Mouse (Mus musculus): ENCODE results near the gene Pde7b.

The Pde7b gene

GRCm38 (mm10) chr10:20722651-20723520, 2.0 kb downstream of the Pde7b start:
- peak; percentile 64 for DNase-seq

DNA sequence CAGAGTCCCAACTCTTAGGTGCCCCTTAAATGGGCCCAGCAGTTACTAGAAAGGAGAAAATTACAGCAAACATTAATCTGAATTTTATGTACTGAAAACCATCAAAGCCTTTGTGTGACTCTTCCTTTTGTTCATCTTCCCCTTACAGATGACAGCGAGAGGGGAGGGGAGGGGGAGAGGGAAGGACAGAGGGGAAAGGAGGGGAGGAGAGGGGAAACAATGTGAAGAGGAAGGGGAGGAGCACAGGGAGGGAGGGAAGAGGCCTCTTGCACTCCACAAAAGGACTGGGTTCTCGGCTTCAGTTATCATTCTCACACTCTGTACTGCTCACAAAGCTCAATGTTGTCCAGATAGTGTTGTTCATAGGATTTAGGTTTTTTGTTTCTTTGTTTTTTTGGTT, 5.7 kb downstream of the Pde7b start:
- peak; percentile 59 for DNase-seq

- no peak for DNase-seq
These were observed 24.2 kb downstream of the Pde7b start for GRCm38 (mm10) chr10:20700633-20701032.

DNA sequence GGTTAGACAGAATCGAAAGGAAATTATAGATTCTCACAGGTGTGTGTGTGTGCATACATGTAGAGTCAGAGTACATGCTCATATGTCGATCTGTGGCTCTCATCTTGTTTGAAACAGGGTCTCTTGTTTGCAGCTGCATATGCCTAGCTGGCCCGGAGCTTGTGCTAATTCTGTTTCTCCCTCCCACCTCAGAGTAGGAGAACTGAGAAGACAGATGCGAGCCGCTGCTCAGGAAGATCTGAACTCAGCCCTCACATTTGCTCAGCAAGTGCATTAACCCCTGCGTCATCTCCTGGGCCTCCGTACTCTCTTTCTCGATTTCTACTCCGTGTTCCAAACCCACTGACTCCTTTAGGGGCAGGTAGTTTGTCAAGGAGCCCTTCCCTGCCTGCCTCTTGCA, 25.0 kb downstream of the Pde7b start:
- no peak for DNase-seq

- no peak for DNase-seq
These were observed 29.2 kb downstream of the Pde7b start for GRCm38 (mm10) chr10:20695637-20696036.

- DNase-seq: no peak
These were observed 34.9 kb downstream of the Pde7b start for GRCm38 (mm10) chr10:20690002-20690401.

GRCm38 (mm10) chr10:20684151-20684550, 40.7 kb downstream of the Pde7b start:
- DNase-seq: no peak

GRCm38 (mm10) chr10:20680986-20681385, 43.9 kb downstream of the Pde7b start:
- no peak for DNase-seq

- no peak for DNase-seq
These were observed 49.6 kb downstream of the Pde7b start for GRCm38 (mm10) chr10:20675321-20675720.

GRCm38 (mm10) chr10:20673798-20674197, 51.1 kb downstream of the Pde7b start:
- no peak for DNase-seq

DNA sequence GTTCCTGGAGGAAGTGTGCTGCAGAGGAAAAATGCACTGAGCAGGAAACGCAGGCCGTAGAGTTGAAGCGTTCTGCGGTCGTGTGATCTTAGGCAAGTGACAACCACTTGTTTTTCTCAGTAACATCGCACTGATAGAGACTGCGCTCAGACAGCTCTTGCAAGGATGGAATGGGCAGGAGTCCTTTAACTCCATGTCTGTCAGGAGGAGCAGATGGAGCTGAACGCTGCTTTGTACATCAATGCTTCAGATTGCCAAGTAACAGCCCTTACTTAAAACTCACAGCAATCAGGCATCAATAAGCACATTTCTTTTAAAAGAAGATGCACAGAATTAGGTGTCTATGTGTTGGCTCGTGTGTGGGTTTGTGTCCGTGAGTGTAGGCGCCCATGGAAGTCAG, 52.3 kb downstream of the Pde7b start:
- no peak for DNase-seq

DNA sequence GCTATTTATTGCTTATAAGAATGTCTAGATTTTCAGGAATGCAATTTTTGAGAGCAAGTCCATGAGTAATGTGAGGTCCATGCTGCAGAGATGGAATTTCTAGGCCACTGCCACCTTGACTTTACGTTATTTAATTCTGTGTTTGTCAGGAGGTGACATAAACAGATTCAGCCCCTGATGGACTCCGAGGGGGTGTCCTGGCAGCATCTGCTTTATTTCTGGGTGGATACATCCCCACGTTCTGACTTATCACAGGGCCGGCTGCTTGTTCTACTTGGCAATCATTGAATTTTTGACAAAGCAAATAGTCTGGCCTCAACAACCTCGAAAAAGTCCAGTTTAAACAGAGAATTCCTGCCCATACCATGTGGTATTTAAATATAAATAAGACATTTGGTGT, 53.3 kb downstream of the Pde7b start:
- DNase-seq: no peak

GRCm38 (mm10) chr10:20670541-20670940, 54.3 kb downstream of the Pde7b start:
- DNase-seq: no peak

- peak; percentile 12 for DNase-seq
These were observed 55.4 kb downstream of the Pde7b start for GRCm38 (mm10) chr10:20669467-20669866.

GRCm38 (mm10) chr10:20668577-20668976, 56.3 kb downstream of the Pde7b start:
- no peak for DNase-seq

- no peak for DNase-seq
These were observed 58.2 kb downstream of the Pde7b start for GRCm38 (mm10) chr10:20666655-20667054.

GRCm38 (mm10) chr10:20662951-20663350, 61.9 kb downstream of the Pde7b start:
- no peak for DNase-seq

DNA sequence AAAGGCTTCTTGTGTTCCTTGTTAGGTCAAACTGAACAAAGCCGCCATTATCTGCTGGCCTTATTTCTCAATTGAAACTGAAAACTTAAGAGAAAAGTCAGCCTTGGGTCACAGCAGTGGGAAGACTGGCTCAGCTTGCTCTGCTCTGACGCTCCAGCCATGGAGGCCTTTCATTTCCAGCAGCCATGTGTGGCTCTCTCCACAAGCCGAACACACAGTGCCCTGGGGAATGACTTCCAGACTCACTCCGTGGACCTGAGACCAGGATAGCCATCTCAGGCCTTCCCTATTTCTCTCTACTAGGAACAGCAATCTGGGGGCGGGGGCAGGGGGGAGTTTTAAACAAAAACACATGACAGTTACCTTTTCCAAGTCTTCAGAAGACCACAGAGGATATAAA, 63.2 kb downstream of the Pde7b start:
- DNase-seq: no peak

- DNase-seq: no peak
These were observed 65.2 kb downstream of the Pde7b start for GRCm38 (mm10) chr10:20659718-20660117.

DNA sequence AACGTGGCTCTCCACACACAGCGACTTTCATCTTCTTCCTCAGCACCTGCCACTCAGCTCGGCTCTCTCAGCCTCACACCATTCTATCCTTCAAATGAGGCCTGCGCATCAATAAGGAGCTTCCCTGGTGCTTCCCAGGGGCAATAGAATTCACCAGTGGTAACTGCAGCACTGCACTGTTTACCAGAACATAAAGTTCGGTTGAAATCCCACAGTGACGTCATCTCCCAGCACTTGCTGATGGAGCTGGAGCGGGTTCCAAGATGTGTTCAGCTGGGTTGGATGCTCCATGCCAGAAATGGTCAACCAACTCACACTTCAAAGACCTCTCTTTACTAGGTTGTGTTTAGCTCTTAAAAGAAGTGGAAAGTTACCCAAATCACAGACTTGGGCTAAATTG, 65.6 kb downstream of the Pde7b start:
- DNase-seq: no peak

DNA sequence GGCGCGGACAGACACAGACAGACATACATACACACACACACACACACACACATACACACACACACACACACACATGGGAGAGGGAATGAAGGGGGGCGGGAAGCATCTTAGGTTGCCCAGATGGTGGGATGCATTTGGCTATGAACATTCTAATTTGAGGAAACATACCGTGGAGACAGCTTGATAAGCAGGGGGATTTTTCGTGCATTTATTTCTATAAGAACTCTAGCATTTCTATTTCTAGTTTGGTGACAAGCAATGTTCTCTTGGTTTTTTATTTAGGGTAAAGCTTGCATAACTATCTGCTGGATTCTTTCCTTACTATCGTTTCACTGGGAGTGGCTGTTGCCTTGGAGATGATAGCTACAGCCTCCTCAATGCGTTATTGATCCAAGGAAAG, 66.2 kb downstream of the Pde7b start:
- no peak for DNase-seq

- peak; percentile 21 for DNase-seq
These were observed 67.4 kb downstream of the Pde7b start for GRCm38 (mm10) chr10:20657316-20658081.

DNA sequence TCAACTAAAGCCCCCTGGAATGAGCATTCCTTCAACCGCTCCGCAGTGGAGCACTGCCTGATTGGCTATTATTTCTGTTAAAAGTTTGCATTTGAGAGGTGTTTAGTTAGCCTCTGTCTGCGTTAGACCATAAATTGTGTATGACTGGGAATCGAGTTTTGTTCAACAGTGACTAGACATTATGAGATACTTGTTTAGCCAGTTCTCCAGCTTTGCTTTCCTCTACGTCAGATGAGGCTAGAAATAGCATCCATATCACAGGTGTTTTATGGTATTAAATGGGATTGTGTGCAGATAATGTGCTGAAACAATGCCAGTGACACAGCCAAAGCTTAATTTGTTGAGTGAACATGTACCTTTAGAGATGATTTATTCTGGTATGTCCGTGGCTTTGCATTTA, 70.3 kb downstream of the Pde7b start:
- no peak for DNase-seq

DNA sequence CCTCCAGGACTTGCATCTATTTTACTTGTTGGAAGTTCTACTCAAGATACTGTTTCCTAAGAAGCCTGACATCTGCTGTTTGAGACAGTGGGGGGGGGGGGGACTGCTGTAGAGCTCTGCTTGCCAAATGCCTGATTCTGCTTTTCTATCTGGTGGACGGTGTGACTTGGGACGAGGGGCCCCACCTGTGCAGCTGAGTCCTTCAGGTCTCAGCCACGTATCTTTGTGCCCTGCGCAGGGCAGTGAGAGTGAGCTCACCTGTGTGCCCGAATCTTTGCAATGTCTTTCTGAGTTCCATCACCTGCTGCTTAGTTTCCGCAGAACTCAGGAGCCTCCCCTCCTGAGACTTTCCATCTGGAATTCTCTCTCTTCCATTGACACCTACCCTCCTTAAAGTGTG, 70.7 kb downstream of the Pde7b start:
- no peak for DNase-seq

Data from retina, postnatal 1 day (tissue).